Mouse (Mus musculus) hindbrain, embryonic 11.5 days (tissue): Measurements from ENCODE around the gene Icos. TPM values are rescaled to one million over a fixed set of nuclear protein-coding genes. Genes with fewer than 3 reads are reported as not detected.

Experiments used
- ATAC-seq: fragments of 200-750 bp; cut with Nextera tagmentation; 2 replicates; pipeline ENCODE4 v1.8.0; 2017; ENCODE audit warnings: mild to moderate bottlenecking, moderate TSS enrichment, moderate library complexity; ENCODE audit not compliant: low FRiP score
- DNase-seq: peaks from one replicate; pipeline ENCODE4 v3.0.0-alpha.2; 2015; ENCODE audit warnings: low spot score
- H3K27ac ChIP-seq: fragments of 300-500 bp; sonication (generic); 2 replicates; pipeline ENCODE4 v1.5.1; 2014; ENCODE audit warnings: mild to moderate bottlenecking, low read depth, low read length
- H3K27me3 ChIP-seq: fragments of 300-500 bp; sonication (generic); 2 replicates; pipeline ENCODE4 v1.6.1; 2014; ENCODE audit warnings: mild to moderate bottlenecking, low read length, moderate library complexity, mixed read lengths; ENCODE audit not compliant: control insufficient read depth, insufficient read depth
- H3K36me3 ChIP-seq: fragments of 300-500 bp; sonication (generic); 2 replicates; pipeline ENCODE4 v1.6.1; 2014; ENCODE audit warnings: mild to moderate bottlenecking, low read length, moderate library complexity, mixed read lengths; ENCODE audit not compliant: control insufficient read depth, insufficient read depth
- H3K4me1 ChIP-seq: fragments of 300-500 bp; sonication (generic); replicated peaks from 2 replicates; pipeline ENCODE4 v1.6.1; 2014; ENCODE audit warnings: low read length, mixed read lengths; ENCODE audit not compliant: control insufficient read depth, insufficient read depth
- H3K4me2 ChIP-seq: fragments of 300-500 bp; sonication (generic); replicated peaks from 2 replicates; pipeline ENCODE4 v1.6.1; 2014; ENCODE audit warnings: mild to moderate bottlenecking, low read depth, low read length
- H3K4me3 ChIP-seq: fragments of 300-500 bp; sonication (generic); 2 replicates; pipeline ENCODE4 v1.5.1; 2014; ENCODE audit warnings: low read depth, low read length
- H3K9ac ChIP-seq: fragments of 300-500 bp; sonication (generic); 2 replicates; pipeline ENCODE4 v1.6.1; 2014; ENCODE audit warnings: low read depth, low read length
- H3K9me3 ChIP-seq: fragments of 300-500 bp; sonication (generic); 2 replicates; pipeline ENCODE4 v1.6.1; 2016; ENCODE audit warnings: low read length; ENCODE audit not compliant: control insufficient read depth
- whole genome bisulfite sequencing: fragments of 180-500 bp; shearing (Covaris S2); extraction: QIAGEN DNeasy Blood & Tissue Kit; methylation state at CpG from one replicate; pipeline ENCODE4 v1.1.7; 2014; 5-methylcytosine and 5-hydroxymethylcytosine counted together
- polyA plus RNA-seq: library from polyadenylated mRNA; unstranded; fragments of >200 nt; fragmentation: Nextera tagmentation; extraction: Ambion mirVana; gene quantifications from 2 replicates; pipeline ENCODE4 v1.2.1, GENCODE M21; 2014

The Icos gene
- polyA plus RNA-seq, 1 experiment from 2014 or later = 0.08 TPM

- Histone ChIP-seq H3K9me3 (no peaks in the 10 kb centered on the region), H3K36me3 (no peaks in the 10 kb centered on the region), H3K4me2 (no peak overlapping the region), H3K27ac (no peak overlapping the region), H3K4me3 (no peak overlapping the region), H3K9ac (no peak overlapping the region), H3K4me1 (no peaks in the 10 kb centered on the region), H3K27me3 (no peaks in the 10 kb centered on the region)
- DNase-seq = no peak
- WGBS = 84% methylated on average over 4 of the region's 4 CpGs
- ATAC-seq = no peak
Measured at GRCm38 (mm10) chr1:61038223-61038622, 60.5 kb downstream of the Icos start.

- WGBS = 93% methylated on average over 4 of the region's 4 CpGs
- no peaks in the 10 kb centered on the region for H3K9me3 ChIP-seq
- no peak for DNase-seq
- no peak overlapping the region for H3K27ac ChIP-seq
- no peaks in the 10 kb centered on the region for H3K27me3 ChIP-seq
- no peak overlapping the region for H3K9ac ChIP-seq
- no peaks in the 10 kb centered on the region for H3K36me3 ChIP-seq
- H3K4me3 ChIP-seq = no peak overlapping the region
- no peaks in the 10 kb centered on the region for H3K4me1 ChIP-seq
- no peak for ATAC-seq
- no peak overlapping the region for H3K4me2 ChIP-seq
Measured at GRCm38 (mm10) chr1:61039310-61039709, 61.6 kb downstream of the Icos start.

GRCm38 (mm10) chr1:61040401-61040800, 62.7 kb downstream of the Icos start:
- H3K36me3 ChIP-seq = no peaks in the 10 kb centered on the region
- no peak overlapping the region for H3K27ac ChIP-seq
- no peak overlapping the region for H3K4me3 ChIP-seq
- no peak for ATAC-seq
- H3K4me2 ChIP-seq = no peak overlapping the region
- no peaks in the 10 kb centered on the region for H3K4me1 ChIP-seq
- DNase-seq = no peak
- WGBS = 90% methylated on average over 4 of the region's 4 CpGs
- no peaks in the 10 kb centered on the region for H3K9me3 ChIP-seq
- no peak overlapping the region for H3K9ac ChIP-seq
- H3K27me3 ChIP-seq = no peaks in the 10 kb centered on the region

GRCm38 (mm10) chr1:61042842-61043241, 65.1 kb downstream of the Icos start:
- Histone ChIP-seq H3K36me3 (no peaks in the 10 kb centered on the region), H3K27ac (no peak overlapping the region), H3K27me3 (no peaks in the 10 kb centered on the region), H3K9ac (no peak overlapping the region), H3K9me3 (no peaks in the 10 kb centered on the region), H3K4me3 (no peak overlapping the region), H3K4me2 (no peak overlapping the region), H3K4me1 (no peaks in the 10 kb centered on the region)
- 88% methylated on average over 2 of the region's 2 CpGs for WGBS
- DNase-seq = no peak
- ATAC-seq = no peak

GRCm38 (mm10) chr1:61046055-61046705, 68.5 kb downstream of the Icos start:
- Histone ChIP-seq H3K9me3 (no peaks in the 10 kb centered on the region), H3K4me2 (no peak overlapping the region), H3K4me1 (no peaks in the 10 kb centered on the region), H3K4me3 (no peak overlapping the region), H3K9ac (no peak overlapping the region), H3K27ac (no peak overlapping the region), H3K27me3 (no peaks in the 10 kb centered on the region), H3K36me3 (no peaks in the 10 kb centered on the region)
- 90% methylated on average over 3 of the region's 3 CpGs for WGBS
- no peak for ATAC-seq
- DNase-seq = no peak

- H3K27ac ChIP-seq = no peak overlapping the region
- no peak overlapping the region for H3K4me3 ChIP-seq
- no peaks in the 10 kb centered on the region for H3K36me3 ChIP-seq
- H3K9ac ChIP-seq = no peak overlapping the region
- H3K27me3 ChIP-seq = no peaks in the 10 kb centered on the region
- no peaks in the 10 kb centered on the region for H3K4me1 ChIP-seq
- WGBS = 91% methylated on average over 3 of the region's 3 CpGs
- H3K9me3 ChIP-seq = no peaks in the 10 kb centered on the region
- H3K4me2 ChIP-seq = no peak overlapping the region
- ATAC-seq (no peak), DNase-seq (no peak)
Measured at GRCm38 (mm10) chr1:61047336-61047735, 69.6 kb downstream of the Icos start.

Other genes starting within 250 kb of the Icos start
- not detected in 2 replicates for gene Ctla4, start 90.9 kb upstream of the Icos start, polyA plus RNA-seq